In genomic region chr5:113972589-113973515, GRCm38 (mm10) we compare ENCODE assay signal across 8 mouse cellular contexts. TPM values are rescaled to one million over a fixed set of nuclear protein-coding genes. Genes with fewer than 3 reads are reported as not detected.
DNase-seq lines count a peak whose midpoint lies in the region; ATAC-seq and TF ChIP-seq lines count a peak whose summit lies in the region.

No protein-coding gene starts in this region.

- intact Hi-C loops in left cerebral cortex, postnatal 4 days (cut with DNase I): no loop called here

- H3K79me3 ChIP-seq in C2C12 (ENCODE audit: low read depth): no peaks in the 10 kb centered on the region

- H3K4me1 ChIP-seq in heart, embryonic 13.5 days: peaks cover 63% of the 10 kb centered on the region
- H3K4me1 ChIP-seq in neural tube, embryonic 11.5 days (ENCODE audit: control insufficient read depth, insufficient read depth, low read length): peaks cover 18% of the 10 kb centered on the region

- peak overlapping the region; percentile 69 for H3K9ac ChIP-seq in heart, embryonic 13.5 days
- H3K9ac ChIP-seq in neural tube, embryonic 11.5 days (ENCODE audit: low read length): no peak overlapping the region

- 0 out of 2 replicates have a peak, but pooled peaks have one; percentile 5 for ATAC-seq in heart, embryonic 13.5 days (ENCODE audit: extremely low read depth, insufficient number of reproducible peaks, low FRiP score, low TSS enrichment)
- no peak for ATAC-seq in neural tube, embryonic 11.5 days (ENCODE audit: insufficient read depth, low FRiP score, low TSS enrichment)
- ATAC-seq in granulocyte monocyte progenitor cell, adult 5-6 weeks (replicated peaks; ENCODE audit: poor library complexity, severe bottlenecking): no peak; the same call in 1 of the 2 replicates
- ATAC-seq in CD4-positive, CD25-positive, alpha-beta regulatory T cell, adult 4 months: no peak

- no peaks in the 10 kb centered on the region for H3K27me3 ChIP-seq in C2C12 (ENCODE audit: control insufficient read depth, insufficient read depth, insufficient read length)
- no peaks in the 10 kb centered on the region for H3K27me3 ChIP-seq in heart, embryonic 13.5 days (replicated peaks)
- H3K27me3 ChIP-seq in neural tube, embryonic 11.5 days (ENCODE audit: control insufficient read depth, insufficient read depth, low read length): no peaks in the 10 kb centered on the region

- TF ChIP-seq CTCF in C2C12 (IDR thresholded peaks at IDR 0.05; ENCODE audit: control insufficient read depth, insufficient read depth, insufficient read length): no peak

- peak overlapping the region; percentile 89 for H3K27ac ChIP-seq in heart, embryonic 13.5 days (replicated peaks)
- H3K27ac ChIP-seq in neural tube, embryonic 11.5 days (ENCODE audit: low read depth, low read length): 0 out of 2 replicates have a peak overlapping the region, but pooled peaks have one; percentile 34

- H3K4me3 ChIP-seq in C2C12 (ENCODE audit: insufficient read depth, poor library complexity, severe bottlenecking): no peak overlapping the region
- H3K4me3 ChIP-seq in heart, embryonic 13.5 days: peak overlapping the region; percentile 20
- H3K4me3 ChIP-seq in neural tube, embryonic 11.5 days (ENCODE audit: low read depth, low read length): no peak overlapping the region

- DNase-seq in c-Kit-positive CD71-positive TER-119-negative erythroid progenitor cells, embryonic 14.5 days (ENCODE audit: low read depth): peak; percentile 74
- DNase-seq in kidney, postnatal 14 days: peak; percentile 79
- DNase-seq in neural tube, embryonic 11.5 days (ENCODE audit: low spot score): peak; percentile 43
- DNase-seq in left cerebral cortex, postnatal 4 days: no peak

- WGBS in heart, embryonic 13.5 days: 18% methylated on average over 18 of the region's 18 CpGs
- WGBS in neural tube, embryonic 11.5 days: 14% methylated on average over 18 of the region's 18 CpGs

- no peak overlapping the region for H3ac ChIP-seq in C2C12 (ENCODE audit: control insufficient read depth, insufficient read length, low read depth)

- no peaks in the 10 kb centered on the region for H3K79me2 ChIP-seq in C2C12 (ENCODE audit: control insufficient read depth, insufficient read depth)

- H3K4me2 ChIP-seq in heart, embryonic 13.5 days: peak overlapping the region; percentile 62
- no peak overlapping the region for H3K4me2 ChIP-seq in neural tube, embryonic 11.5 days (ENCODE audit: low read depth)

- H3K36me3 ChIP-seq in C2C12 (ENCODE audit: control insufficient read depth, insufficient read depth): no peaks in the 10 kb centered on the region
- peaks cover 38% of the 10 kb centered on the region for H3K36me3 ChIP-seq in heart, embryonic 13.5 days
- peaks cover 6% of the 10 kb centered on the region; the same call in 1 of the 2 replicates for H3K36me3 ChIP-seq in neural tube, embryonic 11.5 days (ENCODE audit: control insufficient read depth, insufficient read depth, low read length)

- H3K9me3 ChIP-seq in heart, embryonic 13.5 days: no peaks in the 10 kb centered on the region
- no peaks in the 10 kb centered on the region for H3K9me3 ChIP-seq in neural tube, embryonic 11.5 days (ENCODE audit: control insufficient read depth, low read length)

TF ChIP-seq in C2C12, 6 proteins besides CTCF, POLR2A, EP300 and RAD21:
- TF ChIP-seq MAX (IDR thresholded peaks at IDR 0.05) (no peak), USF1 (IDR thresholded peaks at IDR 0.05; ENCODE audit: low read depth) (peak; percentile 3)

RNA-seq across cellular contexts. Expression of gene Ssh1, which starts 20.8 kb away (rescaled TPM):
- 3.7 TPM for polyA plus RNA-seq in C2C12 (2012; fragmentation: generic; extraction: Trizol)
- polyA plus RNA-seq in heart, embryonic 13.5 days (2015; fragmentation: Nextera tagmentation; extraction: Ambion mirVana): 12.4 and 13.5 TPM in 2 replicates
- polyA plus RNA-seq in neural tube, embryonic 11.5 days (2014; fragmentation: Nextera tagmentation; extraction: Ambion mirVana): 23.9 and 24.5 TPM in 2 replicates
- total RNA-seq in granulocyte monocyte progenitor cell, adult 5-6 weeks (2014; fragmentation: Nextera tagmentation): 5.9 and 15.0 TPM in 2 replicates
- total RNA-seq in granulocyte monocyte progenitor cell, adult 5-6 weeks (2017): 1.9 and 2.4 TPM in 2 replicates
- 10 to 100 TPM; 13.0 to 14.6 TPM for polyA plus RNA-seq in CD4-positive, CD25-positive, alpha-beta regulatory T cell, adult 4 months (2017; shearing (Covaris generic))
- total RNA-seq in left cerebral cortex, postnatal 4 days (2021): 10 to 100 TPM; 36.1 to 36.9 TPM

RNA-seq across cellular contexts. Expression of gene Dao, which starts 30.7 kb away (rescaled TPM):
- not detected for polyA plus RNA-seq in C2C12 (2012; fragmentation: generic; extraction: Trizol)
- not detected in 2 replicates for polyA plus RNA-seq in heart, embryonic 13.5 days (2015; fragmentation: Nextera tagmentation; extraction: Ambion mirVana)
- not detected in 2 replicates for polyA plus RNA-seq in neural tube, embryonic 11.5 days (2014; fragmentation: Nextera tagmentation; extraction: Ambion mirVana)
- total RNA-seq in granulocyte monocyte progenitor cell, adult 5-6 weeks (2014; fragmentation: Nextera tagmentation): not detected in 2 replicates
- total RNA-seq in granulocyte monocyte progenitor cell, adult 5-6 weeks (2017): not detected in 2 replicates
- polyA plus RNA-seq in CD4-positive, CD25-positive, alpha-beta regulatory T cell, adult 4 months (2017; shearing (Covaris generic)): 1 to 10 TPM in 1 of 2 experiments, under 1 TPM in 1; 0.56 to 1.4 TPM
- total RNA-seq in left cerebral cortex, postnatal 4 days (2021): not detected
